Mouse (Mus musculus): ENCODE results near the gene Tmub2. TPM values are rescaled to one million over a fixed set of nuclear protein-coding genes. Genes with fewer than 3 reads are reported as not detected.

Tmub2 gene
- polyA plus RNA-seq (2012; rRNA removed), result 57.5 and 64.0 TPM in 2 replicates

DNA sequence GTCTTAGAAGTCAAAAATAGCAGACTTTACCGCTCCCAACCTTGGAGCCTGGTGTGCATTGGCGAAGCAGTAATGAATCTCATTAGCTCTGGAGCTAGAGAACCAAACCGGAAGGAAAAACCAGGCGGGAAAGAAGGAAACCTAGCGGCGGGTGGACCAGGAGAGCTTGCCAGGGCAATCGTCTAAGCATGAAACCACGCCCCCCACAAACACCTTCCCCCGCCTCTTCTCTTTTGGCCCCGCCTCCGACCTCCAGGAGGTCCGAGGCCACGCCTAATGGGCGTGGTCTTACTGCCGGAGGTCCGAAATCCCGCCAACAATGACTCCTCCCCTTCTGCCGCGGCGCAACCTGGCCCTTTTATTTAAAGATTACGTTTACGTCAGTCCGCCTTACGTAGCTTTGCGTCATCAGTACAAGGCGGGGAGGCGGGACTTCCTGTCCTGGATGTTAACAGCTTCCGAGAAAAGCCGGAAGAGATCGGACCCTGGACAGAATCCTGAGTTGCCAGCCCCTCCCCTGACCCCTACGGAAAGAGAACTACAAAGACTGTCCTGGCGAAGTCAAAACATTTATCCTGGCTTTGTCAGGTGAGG is at the start of gene Tmub2:
TSS of gene Tmub2 (plus strand) at position 431 of the 594 bp plus-strand sequence.

DNA sequence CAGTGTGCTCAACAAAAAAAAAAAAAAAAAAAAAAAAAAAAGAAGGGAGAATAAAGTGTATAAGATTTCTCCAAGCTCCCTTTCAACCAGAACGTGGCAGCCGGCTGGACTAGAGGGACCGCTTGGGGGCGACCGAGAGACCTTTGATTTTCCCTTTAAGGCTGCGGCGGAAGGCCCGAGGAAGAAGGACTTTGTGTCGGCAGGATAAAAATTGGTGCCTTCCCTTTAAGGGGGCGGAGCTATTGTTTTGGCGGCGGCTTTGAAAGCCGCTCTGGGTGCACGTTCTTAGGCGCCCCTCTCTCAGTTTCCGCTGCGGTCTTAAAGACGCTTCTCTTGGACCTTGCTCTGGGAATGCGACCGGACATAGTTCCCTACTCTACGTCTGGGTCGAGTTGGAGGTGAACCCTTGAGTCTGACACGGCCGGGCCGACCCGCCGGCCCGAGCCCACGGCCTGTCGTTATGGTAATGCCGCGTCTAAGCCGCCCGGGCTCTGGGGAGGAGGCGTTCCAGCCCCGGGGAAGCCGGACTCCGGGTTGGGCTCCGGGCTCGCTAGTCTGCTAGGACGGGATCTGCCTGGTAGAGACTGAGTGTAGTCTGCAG is 36.0 kb upstream of the Tmub2 start, which contains the start of gene BC030867:
TSS of gene BC030867 (plus strand) at position 253 of the 601 bp plus-strand sequence.

GRCm38 (mm10) chr11:102268520-102269244 is 16.0 kb upstream of the Tmub2 start, which contains the start of gene Asb16:
Gene Asb16 (plus strand): TSS chr11:102268743.

GRCm38 (mm10) chr11:102296491-102297472 is 12.1 kb downstream of the Tmub2 start, which contains the start of gene Atxn7l3:
Gene Atxn7l3 (minus strand): TSS chr11:102296631.

GRCm38 (mm10) chr11:102319410-102319792 is 34.7 kb downstream of the Tmub2 start, which contains the start of gene Ubtf:
Gene Ubtf (minus strand): TSS chr11:102319742.

Other genes with a start within 250 kb of the Tmub2 start
- 7.7 and 9.2 TPM in 2 replicates for gene Cd300lg, start 243.4 kb upstream of the Tmub2 start, polyA plus RNA-seq (2012; rRNA removed)
- 4.9 and 5.9 TPM in 2 replicates for gene Mpp2, start 196.4 kb upstream of the Tmub2 start, polyA plus RNA-seq (2012; rRNA removed)
- gene Ppy, start 183.6 kb upstream of the Tmub2 start, polyA plus RNA-seq (2012; rRNA removed), result 156 and 278 TPM in 2 replicates
- gene Pyy, start 177.1 kb upstream of the Tmub2 start, polyA plus RNA-seq (2012; rRNA removed), result 2,050 and 2,272 TPM in 2 replicates
- gene Nags, start 139.4 kb upstream of the Tmub2 start, polyA plus RNA-seq (2012; rRNA removed), result 10.8 and 16.1 TPM in 2 replicates
- gene Tmem101, start 128.5 kb upstream of the Tmub2 start, polyA plus RNA-seq (2012; rRNA removed), result 23.5 and 29.5 TPM in 2 replicates
- gene Lsm12, start 99.6 kb upstream of the Tmub2 start, polyA plus RNA-seq (2012; rRNA removed), result 25.4 and 35.2 TPM in 2 replicates
- gene G6pc3, start 95.3 kb upstream of the Tmub2 start, polyA plus RNA-seq (2012; rRNA removed), result 114 and 152 TPM in 2 replicates
- 97.0 and 115 TPM in 2 replicates for gene Hdac5, start 54.8 kb upstream of the Tmub2 start, polyA plus RNA-seq (2012; rRNA removed)
- 3.3 and 3.9 TPM in 2 replicates for gene BC030867, start 36.0 kb upstream of the Tmub2 start, polyA plus RNA-seq (2012; rRNA removed)
- 1.6 and 2.8 TPM in 2 replicates for gene Asb16, start 16.2 kb upstream of the Tmub2 start, polyA plus RNA-seq (2012; rRNA removed)
- 41.5 and 46.8 TPM in 2 replicates for gene Atxn7l3, start 11.7 kb downstream of the Tmub2 start, polyA plus RNA-seq (2012; rRNA removed)
- 31.0 and 33.3 TPM in 2 replicates for gene Ubtf, start 34.8 kb downstream of the Tmub2 start, polyA plus RNA-seq (2012; rRNA removed)
- 0.08 and 0.15 TPM in 2 replicates for gene Slc4a1, start 81.3 kb downstream of the Tmub2 start, polyA plus RNA-seq (2012; rRNA removed)
- 14.5 and 19.1 TPM in 2 replicates for gene Rundc3a, start 108.5 kb downstream of the Tmub2 start, polyA plus RNA-seq (2012; rRNA removed)
- 591 and 649 TPM in 2 replicates for gene Slc25a39, start 123.0 kb downstream of the Tmub2 start, polyA plus RNA-seq (2012; rRNA removed)
- 155 and 216 TPM in 2 replicates for gene Grn, start 145.4 kb downstream of the Tmub2 start, polyA plus RNA-seq (2012; rRNA removed)
- 14.4 and 17.6 TPM in 2 replicates for gene Fam171a2, start 162.8 kb downstream of the Tmub2 start, polyA plus RNA-seq (2012; rRNA removed)
- gene Itga2b, start 185.2 kb downstream of the Tmub2 start, polyA plus RNA-seq (2012; rRNA removed), result 4.4 and 5.2 TPM in 2 replicates

Data from colon, adult 2 months (tissue).